Mouse (Mus musculus): ENCODE measurements around the gene Gabarapl2. TPM values are rescaled to one million over a fixed set of nuclear protein-coding genes. Genes with fewer than 3 reads are reported as not detected.

Gene Gabarapl2
- polyA plus RNA-seq, 1 experiment from 2014 or later = 438 TPM

GRCm38 (mm10) chr8:111939516-111940142 is 874 bp upstream of the Gabarapl2 start:
- peak; percentile 66 for ATAC-seq (replicated peaks)
- Histone ChIP-seq H3K27ac (peak overlapping the region; percentile 76), H3K4me3 (peak overlapping the region; percentile 89)

DNA sequence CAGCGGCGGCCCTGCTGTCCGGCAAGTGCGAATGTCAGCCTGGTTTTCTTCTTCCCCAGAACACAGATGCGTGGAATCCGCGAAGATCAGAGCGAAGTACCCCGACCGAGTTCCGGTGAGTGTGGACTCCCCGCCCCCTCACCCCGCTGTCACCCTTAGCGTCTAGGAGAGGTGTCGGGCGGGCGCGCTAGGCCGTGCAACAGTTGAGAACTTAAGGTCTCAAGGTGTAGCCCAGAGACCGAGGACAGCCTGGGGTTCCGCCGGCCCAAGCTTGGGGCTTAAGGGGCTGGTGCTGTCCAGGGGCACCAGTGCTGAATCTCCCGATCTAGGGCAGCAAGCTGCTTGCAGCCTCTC is 575 bp downstream of the Gabarapl2 start:
- H3K4me2 ChIP-seq = peak overlapping the region; percentile 99
- no peaks in the 10 kb centered on the region for H3K9me3 ChIP-seq
- H3K27me3 ChIP-seq (replicated peaks) = no peaks in the 10 kb centered on the region
- peak overlapping the region; percentile 76 for H3K27ac ChIP-seq
- peak overlapping the region; percentile 89 for H3K4me3 ChIP-seq
- H3K4me1 ChIP-seq = peaks cover 22% of the 10 kb centered on the region
- peak; percentile 29 for ATAC-seq (replicated peaks)
- H3K36me3 ChIP-seq (replicated peaks) = peaks cover 20% of the 10 kb centered on the region
- under 1% methylated on average over 21 of the region's 23 CpGs for WGBS
- peak overlapping the region; percentile 77 for H3K9ac ChIP-seq

More at GRCm38 (mm10) chr8:111939516-111940142, 874 bp upstream of the Gabarapl2 start:
- peak overlapping the region; percentile 99 for H3K4me2 ChIP-seq
- no peaks in the 10 kb centered on the region for H3K27me3 ChIP-seq (replicated peaks)
- 7% methylated on average over 10 of the region's 10 CpGs for WGBS
- peaks cover 22% of the 10 kb centered on the region for H3K4me1 ChIP-seq
- H3K9ac ChIP-seq = peak overlapping the region; percentile 43
- peaks cover 13% of the 10 kb centered on the region for H3K36me3 ChIP-seq (replicated peaks)
- no peaks in the 10 kb centered on the region for H3K9me3 ChIP-seq

- H3K27me3 ChIP-seq (replicated peaks) = no peaks in the 10 kb centered on the region
- H3K27ac ChIP-seq = no peak overlapping the region
- H3K36me3 ChIP-seq (replicated peaks) = peaks cover 27% of the 10 kb centered on the region
- WGBS = 88% methylated on average over 2 of the region's 2 CpGs
- H3K9me3 ChIP-seq = no peaks in the 10 kb centered on the region
- no peak overlapping the region for H3K9ac ChIP-seq
- peaks cover 22% of the 10 kb centered on the region for H3K4me1 ChIP-seq
- H3K4me2 ChIP-seq = no peak overlapping the region
- ATAC-seq (replicated peaks) = no peak
- no peak overlapping the region for H3K4me3 ChIP-seq
These were observed 3.0 kb downstream of the Gabarapl2 start for GRCm38 (mm10) chr8:111943544-111943943.

DNA sequence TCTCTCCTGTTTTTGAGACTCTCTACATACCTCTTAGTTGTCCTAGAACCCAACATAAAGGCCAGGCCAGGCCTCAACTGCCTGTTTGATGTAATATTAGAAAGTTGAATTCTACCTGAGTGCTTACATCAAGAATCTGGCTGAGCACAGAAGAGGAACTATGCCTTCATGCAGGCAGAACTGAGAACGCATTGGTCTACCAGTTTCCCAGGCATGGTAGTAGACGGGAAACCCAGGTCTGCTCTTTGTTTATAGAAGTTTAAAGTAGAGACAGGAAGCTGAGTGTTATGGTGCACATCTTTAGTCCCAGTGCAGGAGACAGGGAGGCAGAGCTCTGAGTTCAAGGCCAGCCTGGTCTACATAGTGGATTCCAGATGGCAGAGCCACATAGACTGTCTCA is 6.6 kb downstream of the Gabarapl2 start:
- Histone ChIP-seq H3K36me3 (replicated peaks) (peaks cover 31% of the 10 kb centered on the region), H3K27ac (no peak overlapping the region), H3K9me3 (no peaks in the 10 kb centered on the region), H3K27me3 (replicated peaks) (no peaks in the 10 kb centered on the region), H3K4me2 (no peak overlapping the region), H3K9ac (no peak overlapping the region), H3K4me1 (peaks cover 4% of the 10 kb centered on the region), H3K4me3 (no peak overlapping the region)
- 96% methylated on average over 2 of the region's 2 CpGs for WGBS
- no peak for ATAC-seq (replicated peaks)

DNA sequence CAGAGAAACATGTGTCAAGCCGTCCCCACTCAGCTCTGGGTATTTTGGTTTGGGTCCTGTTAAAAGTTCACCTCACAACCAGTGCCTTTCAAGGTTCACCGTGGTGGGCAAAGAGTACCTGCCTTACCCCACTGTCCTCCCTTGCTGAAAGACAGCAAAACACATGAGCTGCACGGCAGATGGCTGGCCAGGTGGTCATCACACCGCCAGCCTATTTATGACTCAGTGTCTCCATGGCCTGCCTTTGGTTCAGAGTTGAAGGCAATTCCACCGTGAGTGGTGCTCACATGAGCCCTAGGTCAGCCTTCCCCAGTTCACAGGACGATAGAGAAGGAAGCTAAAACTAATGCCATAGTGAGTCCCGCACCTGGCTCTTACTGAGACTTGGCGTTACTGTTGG is 7.5 kb downstream of the Gabarapl2 start:
- Histone ChIP-seq H3K27me3 (replicated peaks) (no peaks in the 10 kb centered on the region), H3K27ac (no peak overlapping the region), H3K4me1 (no peaks in the 10 kb centered on the region), H3K4me3 (no peak overlapping the region), H3K9me3 (no peaks in the 10 kb centered on the region), H3K9ac (no peak overlapping the region), H3K36me3 (replicated peaks) (peaks cover 34% of the 10 kb centered on the region), H3K4me2 (no peak overlapping the region)
- WGBS = 89% methylated on average over 8 of the region's 8 CpGs
- ATAC-seq (replicated peaks) = no peak

DNA sequence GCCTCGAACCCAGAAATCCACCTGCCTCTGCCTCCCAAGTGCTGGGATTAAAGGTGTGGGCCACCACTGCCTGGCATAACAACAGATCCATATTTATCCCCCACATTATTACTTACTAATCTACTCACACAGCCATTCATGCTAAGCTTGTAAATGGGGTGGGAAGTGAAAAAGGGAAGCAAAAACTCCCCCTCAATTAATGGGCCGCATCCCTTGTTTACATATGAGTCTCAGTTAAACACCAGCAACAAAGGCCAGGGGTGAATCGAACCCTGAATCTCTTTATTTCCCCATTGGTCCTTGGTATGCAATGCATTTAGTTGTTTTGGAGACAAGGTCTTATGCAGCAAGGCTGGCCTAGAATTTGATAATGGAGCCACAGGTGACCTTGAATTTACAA is 10.3 kb downstream of the Gabarapl2 start:
- no peak overlapping the region for H3K4me3 ChIP-seq

DNA sequence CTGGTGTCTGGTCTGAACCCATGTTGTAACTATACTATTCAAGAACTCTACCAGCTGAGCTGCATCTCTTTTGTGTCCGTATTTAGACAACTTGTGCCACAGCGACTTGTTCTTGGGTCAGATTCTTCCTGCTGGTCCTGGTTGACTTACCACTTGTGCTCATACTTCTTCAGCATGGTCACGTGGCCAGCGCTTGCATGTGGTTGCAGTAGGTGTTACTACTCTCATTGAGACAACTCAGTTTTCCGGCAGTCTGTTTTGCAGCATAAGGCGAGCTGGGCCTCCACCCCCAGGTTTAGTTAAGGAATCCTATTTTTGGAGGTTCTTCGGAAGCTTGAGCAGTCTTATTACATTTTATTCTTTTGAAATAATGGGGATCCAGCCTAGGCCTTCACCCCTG is 10.8 kb downstream of the Gabarapl2 start:
- Histone ChIP-seq H3K4me1 (no peaks in the 10 kb centered on the region), H3K4me3 (no peak overlapping the region), H3K27me3 (replicated peaks) (no peaks in the 10 kb centered on the region), H3K27ac (no peak overlapping the region), H3K9me3 (no peaks in the 10 kb centered on the region), H3K4me2 (no peak overlapping the region), H3K36me3 (replicated peaks) (peaks cover 33% of the 10 kb centered on the region), H3K9ac (no peak overlapping the region)
- no peak for ATAC-seq (replicated peaks)
- WGBS = 96% methylated on average over 7 of the region's 7 CpGs

More for the DNA sequence above, 10.3 kb downstream of the Gabarapl2 start:
- H3K4me2 ChIP-seq = no peak overlapping the region
- no peak overlapping the region for H3K27ac ChIP-seq
- WGBS = 89% methylated on average over 3 of the region's 3 CpGs
- H3K36me3 ChIP-seq (replicated peaks) = peaks cover 31% of the 10 kb centered on the region
- H3K9me3 ChIP-seq = no peaks in the 10 kb centered on the region
- ATAC-seq (replicated peaks) = no peak
- H3K9ac ChIP-seq = no peak overlapping the region
- no peaks in the 10 kb centered on the region for H3K4me1 ChIP-seq
- no peaks in the 10 kb centered on the region for H3K27me3 ChIP-seq (replicated peaks)

DNA sequence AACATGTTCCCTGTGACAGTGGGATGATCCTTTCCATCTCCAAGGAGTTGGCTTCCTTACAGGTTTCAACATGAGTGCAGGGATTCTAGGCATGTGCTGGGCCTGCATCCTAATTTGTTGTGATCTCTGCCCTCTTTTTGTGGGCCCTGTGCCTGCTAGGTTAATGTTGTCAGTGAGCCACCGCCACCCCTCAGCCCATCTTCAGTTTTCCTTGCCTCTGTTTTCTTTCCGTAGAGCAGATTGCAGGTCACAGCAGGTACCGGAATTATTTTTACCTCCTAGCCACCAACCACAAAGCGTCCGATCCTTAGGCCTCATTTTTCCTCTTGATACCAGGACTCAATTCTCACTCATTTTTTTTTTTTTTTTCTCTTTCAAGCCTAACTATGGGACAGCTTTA is 11.4 kb downstream of the Gabarapl2 start:
- no peak for ATAC-seq (replicated peaks)
- H3K9me3 ChIP-seq = no peaks in the 10 kb centered on the region
- H3K27me3 ChIP-seq (replicated peaks) = no peaks in the 10 kb centered on the region
- H3K4me2 ChIP-seq = no peak overlapping the region
- H3K4me3 ChIP-seq = no peak overlapping the region
- 93% methylated on average over 5 of the region's 5 CpGs for WGBS
- no peaks in the 10 kb centered on the region for H3K4me1 ChIP-seq
- H3K9ac ChIP-seq = no peak overlapping the region
- H3K27ac ChIP-seq = no peak overlapping the region
- H3K36me3 ChIP-seq (replicated peaks) = peaks cover 39% of the 10 kb centered on the region

DNA sequence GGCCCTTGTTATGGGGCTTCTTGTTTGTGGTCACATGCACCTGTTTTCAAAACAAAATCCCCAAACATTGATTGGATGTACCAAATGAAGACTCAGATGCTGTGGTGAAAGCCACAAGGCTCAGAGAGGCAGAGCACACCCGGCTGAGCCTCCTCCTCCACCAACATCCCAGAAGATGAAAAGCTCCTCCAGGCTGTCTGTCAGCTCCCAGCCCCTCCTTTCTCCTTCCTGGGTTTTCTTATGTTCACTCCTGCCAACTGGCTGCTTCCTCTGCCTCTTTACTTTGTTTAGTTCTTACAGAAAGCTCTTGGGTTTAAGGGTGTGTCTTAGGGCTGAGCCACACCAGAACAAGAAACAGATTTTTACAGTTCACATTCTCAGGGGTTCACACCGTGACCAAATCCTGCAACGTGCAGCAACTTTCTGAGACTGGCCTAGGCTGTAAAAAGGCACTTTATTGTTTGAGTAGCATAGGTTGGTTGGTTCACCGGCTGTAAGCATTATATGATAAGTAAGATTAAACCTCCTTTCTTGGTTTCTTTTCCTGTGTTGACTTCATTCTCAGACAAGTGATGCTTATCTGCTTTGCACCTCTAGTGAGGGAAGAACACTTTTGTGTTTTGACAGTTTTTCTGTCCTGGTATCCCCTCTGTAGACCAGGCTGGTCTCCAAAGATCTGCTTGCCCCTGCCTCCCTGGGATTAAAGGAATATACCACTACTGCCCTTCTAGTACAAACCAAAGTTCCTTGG is 14.5 kb downstream of the Gabarapl2 start:
- Histone ChIP-seq H3K27me3 (replicated peaks) (no peaks in the 10 kb centered on the region), H3K36me3 (replicated peaks) (peaks cover 40% of the 10 kb centered on the region)

DNA sequence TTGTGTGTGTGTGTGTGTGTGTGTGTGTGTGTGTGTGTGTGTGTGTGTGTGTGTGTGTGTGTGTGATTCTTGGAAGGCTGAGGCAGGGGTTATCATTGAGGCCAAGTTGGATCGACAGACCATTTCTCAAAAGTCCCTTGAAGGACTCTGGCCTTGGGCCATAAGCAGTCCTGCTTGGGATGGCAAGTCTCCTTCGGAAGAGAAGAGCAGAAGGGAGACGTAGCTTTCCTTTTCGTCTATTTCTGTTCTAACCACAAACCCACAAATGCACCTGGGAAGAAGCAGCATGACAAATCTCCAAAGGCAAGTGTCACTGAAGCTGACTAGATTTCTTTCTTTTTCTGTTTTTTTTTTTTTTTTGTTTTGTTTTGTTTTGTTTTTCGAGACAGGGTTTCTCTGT is 15.4 kb downstream of the Gabarapl2 start:
- no peaks in the 10 kb centered on the region for H3K27me3 ChIP-seq (replicated peaks)
- 89% methylated on average over 5 of the region's 5 CpGs for WGBS
- no peak overlapping the region for H3K9ac ChIP-seq
- no peaks in the 10 kb centered on the region for H3K9me3 ChIP-seq
- H3K36me3 ChIP-seq (replicated peaks) = peaks cover 39% of the 10 kb centered on the region
- no peak for ATAC-seq (replicated peaks)
- H3K27ac ChIP-seq = no peak overlapping the region
- H3K4me3 ChIP-seq = no peak overlapping the region
- no peaks in the 10 kb centered on the region for H3K4me1 ChIP-seq
- no peak overlapping the region for H3K4me2 ChIP-seq

More for the DNA sequence above, 14.5 kb downstream of the Gabarapl2 start:
- no peak overlapping the region for H3K4me3 ChIP-seq
- H3K4me1 ChIP-seq = no peaks in the 10 kb centered on the region
- no peaks in the 10 kb centered on the region for H3K9me3 ChIP-seq
- no peak overlapping the region for H3K27ac ChIP-seq
- H3K4me2 ChIP-seq = no peak overlapping the region
- 88% methylated on average over 4 of the region's 4 CpGs for WGBS
- no peak for ATAC-seq (replicated peaks)
- H3K9ac ChIP-seq = no peak overlapping the region

GRCm38 (mm10) chr8:111957231-111957630 is 16.7 kb downstream of the Gabarapl2 start:
- no peak for ATAC-seq (replicated peaks)
- 95% methylated on average over 2 of the region's 2 CpGs for WGBS
- H3K27me3 ChIP-seq (replicated peaks) = no peaks in the 10 kb centered on the region
- no peak overlapping the region for H3K4me3 ChIP-seq
- no peak overlapping the region for H3K9ac ChIP-seq
- H3K27ac ChIP-seq = no peak overlapping the region
- H3K36me3 ChIP-seq (replicated peaks) = peaks cover 35% of the 10 kb centered on the region
- H3K4me1 ChIP-seq = no peaks in the 10 kb centered on the region
- H3K9me3 ChIP-seq = no peaks in the 10 kb centered on the region
- no peak overlapping the region for H3K4me2 ChIP-seq

DNA sequence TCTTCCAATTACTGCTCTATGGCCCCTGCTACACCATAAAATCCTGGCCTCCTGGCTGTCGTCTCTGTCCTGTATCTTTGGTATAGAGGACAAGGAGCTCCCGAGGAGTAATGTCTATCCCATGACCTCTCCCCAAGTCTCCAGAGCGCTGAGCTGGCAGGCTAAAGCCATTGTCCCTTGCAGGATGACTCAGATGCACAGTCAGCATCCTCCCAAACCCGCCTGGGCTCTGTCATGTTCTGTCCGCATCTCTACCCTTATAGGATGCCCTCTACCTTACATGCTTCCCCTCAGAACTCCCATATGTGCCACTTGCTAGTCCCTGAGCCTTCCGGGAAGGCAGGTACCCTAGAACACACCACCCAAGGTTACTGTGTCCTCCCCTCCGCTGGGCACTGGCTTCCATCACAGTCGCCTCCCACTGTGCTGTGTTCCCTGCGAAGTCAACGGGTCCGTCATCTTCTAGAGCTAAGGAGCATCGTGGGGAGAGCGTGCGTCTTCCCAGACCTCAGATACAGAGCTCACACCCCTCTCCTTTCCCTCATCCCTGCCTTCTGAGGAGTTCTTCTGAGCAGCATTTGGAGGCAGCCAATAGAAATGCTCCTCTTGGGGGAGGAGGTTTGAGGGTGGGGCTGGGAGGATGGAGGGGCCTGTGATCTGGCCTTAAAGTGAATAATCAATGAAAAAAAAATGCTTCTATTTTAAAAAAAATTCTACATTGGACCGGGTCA is 20.3 kb downstream of the Gabarapl2 start:
- Histone ChIP-seq H3K4me2 (no peak overlapping the region), H3K9ac (no peak overlapping the region), H3K27me3 (replicated peaks) (no peaks in the 10 kb centered on the region), H3K4me3 (no peak overlapping the region), H3K9me3 (no peaks in the 10 kb centered on the region), H3K36me3 (replicated peaks) (peaks cover 16% of the 10 kb centered on the region), H3K27ac (no peak overlapping the region), H3K4me1 (no peaks in the 10 kb centered on the region)
- WGBS = 79% methylated on average over 15 of the region's 15 CpGs
- no peak for ATAC-seq (replicated peaks)
